Mouse (Mus musculus) limb, embryonic 15.5 days (tissue): ENCODE measurements around the gene Gm5565. TPM values are rescaled to one million over a fixed set of nuclear protein-coding genes. Genes with fewer than 3 reads are reported as not detected.
"Not testable (repeated sequence)": the region's sequence is repeated elsewhere in the genome, so short reads cannot be mapped to it uniquely, and the experiment has no call there.

Experiments used
- ATAC-seq: fragments of 200-750 bp; cut with Nextera tagmentation; 2 replicates; pipeline ENCODE4 v1.8.0; 2017; ENCODE audit warnings: low read depth, moderate TSS enrichment; ENCODE audit not compliant: insufficient number of reproducible peaks, low FRiP score, low TSS enrichment
- H3K27ac ChIP-seq: fragments of 300-500 bp; sonication (generic); 2 replicates; pipeline ENCODE4 v1.5.1; 2015; ENCODE audit warnings: moderate library complexity, mild to moderate bottlenecking, inconsistent platforms
- H3K27me3 ChIP-seq: fragments of 300-500 bp; sonication (generic); 2 replicates; pipeline ENCODE4 v1.6.1; 2015; ENCODE audit warnings: inconsistent platforms
- H3K36me3 ChIP-seq: fragments of 300-500 bp; sonication (generic); 2 replicates; pipeline ENCODE4 v1.6.1; 2015; ENCODE audit warnings: inconsistent platforms
- H3K4me1 ChIP-seq: fragments of 300-500 bp; sonication (generic); 2 replicates; pipeline ENCODE4 v1.6.1; 2015; ENCODE audit warnings: inconsistent platforms
- H3K4me2 ChIP-seq: fragments of 300-500 bp; sonication (generic); 2 replicates; pipeline ENCODE4 v1.6.1; 2015; ENCODE audit warnings: mild to moderate bottlenecking, inconsistent platforms
- H3K4me3 ChIP-seq: fragments of 300-500 bp; sonication (generic); 2 replicates; pipeline ENCODE4 v1.5.1; 2015; ENCODE audit warnings: mild to moderate bottlenecking, inconsistent platforms
- H3K9ac ChIP-seq: fragments of 300-500 bp; sonication (generic); 2 replicates; pipeline ENCODE4 v1.6.1; 2015; ENCODE audit warnings: inconsistent platforms
- H3K9me3 ChIP-seq: fragments of 300-500 bp; sonication (generic); 2 replicates; pipeline ENCODE4 v1.6.1; 2016; ENCODE audit warnings: inconsistent platforms
- whole genome bisulfite sequencing: fragments of 180-500 bp; shearing (Covaris S2); methylation state at CpG from one replicate; pipeline ENCODE4 v1.1.7; 2015; 5-methylcytosine and 5-hydroxymethylcytosine counted together
- polyA plus RNA-seq: library from polyadenylated mRNA; unstranded; fragments of >200 nt; fragmentation: Nextera tagmentation; extraction: Ambion mirVana; gene quantifications from 2 replicates; pipeline ENCODE4 v1.2.1, GENCODE M21; 2015

The Gm5565 gene
- polyA plus RNA-seq, 1 experiment from 2014 or later, result not detected

- 57% methylated on average over 4 of the region's 4 CpGs for WGBS
- not testable (repeated sequence) for H3K9me3 ChIP-seq, H3K27me3 ChIP-seq, H3K4me2 ChIP-seq, ATAC-seq, H3K9ac ChIP-seq, H3K4me1 ChIP-seq, H3K27ac ChIP-seq, H3K36me3 ChIP-seq, H3K4me3 ChIP-seq
Observed at GRCm38 (mm10) chr5:146172744-146173143, 12.4 kb upstream of the Gm5565 start.

- ATAC-seq, H3K9ac ChIP-seq, H3K4me1 ChIP-seq, H3K27ac ChIP-seq, H3K4me2 ChIP-seq, H3K4me3 ChIP-seq, H3K27me3 ChIP-seq, H3K36me3 ChIP-seq, H3K9me3 ChIP-seq: not testable (repeated sequence)
- 67% methylated on average over 2 of the region's 2 CpGs for WGBS
Observed at GRCm38 (mm10) chr5:146170621-146171020, 10.3 kb upstream of the Gm5565 start, which contains the start of gene Gm6309. TSS of gene Gm6309 (minus strand) at chr5:146170721.

GRCm38 (mm10) chr5:146158326-146158725 is 2.0 kb downstream of the Gm5565 start:
- H3K27ac ChIP-seq, H3K9me3 ChIP-seq, H3K4me1 ChIP-seq, H3K9ac ChIP-seq, ATAC-seq, H3K4me2 ChIP-seq, H3K27me3 ChIP-seq, H3K4me3 ChIP-seq, H3K36me3 ChIP-seq: not testable (repeated sequence)
- WGBS, result 87% methylated on average over 4 of the region's 4 CpGs

GRCm38 (mm10) chr5:146150454-146150853 is 9.9 kb downstream of the Gm5565 start:
- Histone ChIP-seq H3K27ac (no peak overlapping the region), H3K36me3 (no peaks in the 10 kb centered on the region), H3K4me1 (no peaks in the 10 kb centered on the region), H3K4me3 (no peak overlapping the region), H3K9me3 (no peaks in the 10 kb centered on the region), H3K4me2 (no peak overlapping the region), H3K9ac (no peak overlapping the region), H3K27me3 (no peaks in the 10 kb centered on the region)
- ATAC-seq, result no peak
- 74% methylated on average over 3 of the region's 3 CpGs for WGBS

- Histone ChIP-seq H3K9me3 (no peaks in the 10 kb centered on the region), H3K4me1 (no peaks in the 10 kb centered on the region), H3K27ac (no peak overlapping the region), H3K36me3 (no peaks in the 10 kb centered on the region), H3K9ac (no peak overlapping the region), H3K4me2 (no peak overlapping the region), H3K27me3 (no peaks in the 10 kb centered on the region), H3K4me3 (no peak overlapping the region)
- no peak for ATAC-seq
- 33% methylated on average over 2 of the region's 2 CpGs for WGBS
Observed at GRCm38 (mm10) chr5:146147903-146148302, 12.4 kb downstream of the Gm5565 start.

Other genes with a start within 250 kb of the Gm5565 start
- not detected in 2 replicates for gene Cyp3a25, start 150.9 kb downstream of the Gm5565 start, polyA plus RNA-seq
- not detected in 2 replicates for gene Cyp3a59, start 81.3 kb downstream of the Gm5565 start, polyA plus RNA-seq
- not detected in 2 replicates for gene Gm6309, start 10.2 kb upstream of the Gm5565 start, polyA plus RNA-seq
- gene 1700001J03Rik, start 24.8 kb upstream of the Gm5565 start, polyA plus RNA-seq, result not detected in 2 replicates
- gene Rnf6, start 61.0 kb upstream of the Gm5565 start, polyA plus RNA-seq, result 49.2 and 54.0 TPM in 2 replicates
- gene Cdk8, start 70.7 kb upstream of the Gm5565 start, polyA plus RNA-seq, result 13.1 and 14.4 TPM in 2 replicates
- 1.6 and 2.6 TPM in 2 replicates for gene Wasf3, start 224.4 kb upstream of the Gm5565 start, polyA plus RNA-seq